19 mouse cellular contexts compared by ENCODE assay signal in genomic region chr11:61637856-61638255, GRCm38 (mm10). TPM values are rescaled to one million over a fixed set of nuclear protein-coding genes. Genes with fewer than 3 reads are reported as not detected.
"Had no signal": no experiment of that assay in that cellular context is flagged by ENCODE, and none has a peak within 500 bp of the region (broad histone marks: within the 10 kb centered on the region; RNA-seq: fewer than 3 reads in every experiment).

No protein-coding gene starts in this region.

- H3K4me1 ChIP-seq: liver, embryonic 13.5 days; liver, embryonic 15.5 days; lung, embryonic 15.5 days; midbrain, embryonic 13.5 days; midbrain, embryonic 15.5 days; neural tube, embryonic 13.5 days; neural tube, embryonic 15.5 days had no signal

- H3K27me3 ChIP-seq: lung, embryonic 15.5 days; midbrain, embryonic 13.5 days; midbrain, embryonic 15.5 days; neural tube, embryonic 13.5 days; neural tube, embryonic 15.5 days had no signal

- H3K36me3 ChIP-seq: liver, embryonic 13.5 days; liver, embryonic 15.5 days; lung, embryonic 15.5 days; midbrain, embryonic 13.5 days; midbrain, embryonic 15.5 days; neural tube, embryonic 13.5 days; neural tube, embryonic 15.5 days had no signal

- H3K27ac ChIP-seq: liver, embryonic 13.5 days; liver, embryonic 15.5 days; lung, embryonic 15.5 days; macrophage; midbrain, embryonic 13.5 days; midbrain, embryonic 15.5 days; neural tube, embryonic 13.5 days; neural tube, embryonic 15.5 days had no signal

- H3K4me3 ChIP-seq: liver, embryonic 13.5 days; liver, embryonic 15.5 days; lung, embryonic 15.5 days; megakaryocyte, embryonic 14.5 days; midbrain, embryonic 13.5 days; midbrain, embryonic 15.5 days; neural tube, embryonic 13.5 days; neural tube, embryonic 15.5 days had no signal

- DNase-seq: liver, embryonic 13.5 days; liver, postnatal 0 days; lung, adult 2 months; lung, postnatal 10 days; lung, postnatal 36 days; retina, postnatal 1 day; right cerebral cortex, adult 18-20 months; spleen, adult 18-20 months; thymus, adult 18-20 months; thymus, postnatal 25 days; thymus, postnatal 4 days had no signal

RNA-seq across cellular contexts. Expression of gene Fam83g, which starts 46.0 kb away (rescaled TPM):
- polyA plus RNA-seq: macrophage had no signal
